Mouse (Mus musculus): ENCODE results near the gene Scaf8.

Gene Scaf8

DNA sequence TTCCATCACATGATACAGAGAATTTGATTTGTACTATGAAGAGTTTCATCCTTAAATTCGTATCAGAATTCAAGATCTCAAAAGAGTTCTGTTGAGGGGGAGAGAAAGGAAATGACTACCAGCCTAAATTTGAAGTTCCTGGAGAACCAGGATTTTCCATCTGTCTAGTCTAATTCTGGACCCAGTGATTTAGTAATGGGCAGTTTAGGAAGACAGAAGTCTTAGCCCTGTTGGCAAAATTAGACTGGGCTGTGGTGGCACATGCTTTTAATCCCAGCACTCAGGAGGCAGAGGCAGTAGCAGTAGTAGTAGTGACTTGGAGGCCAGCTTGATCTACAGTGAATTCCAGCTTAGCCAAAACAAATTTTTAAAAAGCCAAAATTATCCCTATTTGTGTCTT lies 93.7 kb downstream of the Scaf8 start:
- DNase-seq (ENCODE audit: low read depth): no peak

DNA sequence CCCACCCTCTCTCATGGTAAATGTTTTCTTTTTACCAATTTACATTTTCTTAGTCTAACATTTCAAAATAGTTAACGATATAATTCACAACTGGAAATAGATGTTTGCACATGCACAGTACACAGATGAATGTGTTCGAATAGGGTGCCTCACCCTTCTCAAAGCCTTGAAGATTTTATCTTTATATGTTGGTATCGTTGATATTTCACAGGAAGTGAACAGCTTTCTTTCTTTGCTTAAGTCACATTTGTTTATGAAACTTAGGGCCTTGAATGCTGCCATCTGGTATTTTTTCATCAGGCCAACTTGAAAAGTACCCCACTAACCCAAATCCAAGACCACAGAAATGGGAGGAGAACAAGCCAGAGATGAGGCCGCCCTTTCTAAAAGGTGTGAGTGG lies 94.8 kb downstream of the Scaf8 start:
- no peak for DNase-seq (ENCODE audit: low read depth)

DNA sequence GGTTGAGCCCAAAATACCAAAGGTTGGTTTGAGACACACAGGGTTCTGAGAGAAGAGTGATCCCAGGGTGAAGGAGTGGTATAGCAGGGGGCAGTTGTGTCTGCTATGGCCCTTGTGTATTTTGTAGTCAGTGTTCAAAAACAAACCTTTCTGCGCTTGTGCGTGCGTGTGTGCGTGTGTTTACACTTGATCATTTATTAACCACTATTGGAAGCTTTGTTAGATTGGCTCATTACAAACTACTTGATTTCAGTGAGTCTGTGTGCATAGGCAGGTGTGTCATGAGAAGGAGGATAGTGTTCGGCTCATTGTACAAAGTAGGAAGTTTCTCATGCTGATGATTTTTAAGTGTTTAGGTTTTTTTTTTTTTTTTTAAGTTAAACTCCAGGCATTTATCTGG lies 95.4 kb downstream of the Scaf8 start:
- DNase-seq (ENCODE audit: low read depth): no peak

DNA sequence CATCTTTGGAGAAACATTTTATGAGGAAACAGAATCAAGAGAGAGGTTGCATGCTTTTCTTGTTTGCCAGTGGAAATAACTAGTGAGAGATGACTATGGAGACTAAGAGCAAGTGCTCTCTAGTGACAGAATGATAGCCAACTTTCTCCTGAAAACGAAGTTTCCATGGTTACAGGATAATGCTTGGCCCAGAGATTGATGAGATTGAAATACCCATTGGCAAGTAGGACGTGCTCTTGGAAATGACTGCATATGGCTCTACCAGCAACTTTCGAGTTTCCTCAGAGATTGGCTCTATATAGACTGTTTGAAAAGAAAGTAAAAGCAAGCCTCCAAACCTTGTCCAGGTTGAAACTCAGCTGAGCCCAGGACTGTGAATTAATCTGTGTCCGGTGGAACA lies 97.3 kb downstream of the Scaf8 start:
- DNase-seq (ENCODE audit: low read depth): no peak

DNA sequence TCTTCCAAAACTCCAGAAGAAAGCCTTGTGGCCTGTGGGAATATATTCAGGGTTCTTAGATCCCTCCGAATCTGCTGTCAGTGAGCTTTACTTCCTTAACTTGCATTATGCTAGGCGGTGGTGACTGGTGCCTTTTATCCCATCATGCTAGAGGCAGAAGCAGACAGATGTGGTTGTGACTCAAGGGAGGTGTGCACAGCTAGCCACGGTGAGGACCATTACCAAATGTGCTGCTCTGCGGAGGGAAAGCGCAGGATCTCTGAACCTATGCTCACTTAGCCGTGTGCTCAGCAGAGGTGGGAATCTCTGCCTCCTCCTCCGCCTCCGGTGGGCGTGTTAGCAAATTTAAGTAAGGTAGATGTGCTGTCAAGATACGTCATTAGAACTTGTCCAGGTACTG lies 98.1 kb downstream of the Scaf8 start:
- no peak for DNase-seq (ENCODE audit: low read depth)

DNA sequence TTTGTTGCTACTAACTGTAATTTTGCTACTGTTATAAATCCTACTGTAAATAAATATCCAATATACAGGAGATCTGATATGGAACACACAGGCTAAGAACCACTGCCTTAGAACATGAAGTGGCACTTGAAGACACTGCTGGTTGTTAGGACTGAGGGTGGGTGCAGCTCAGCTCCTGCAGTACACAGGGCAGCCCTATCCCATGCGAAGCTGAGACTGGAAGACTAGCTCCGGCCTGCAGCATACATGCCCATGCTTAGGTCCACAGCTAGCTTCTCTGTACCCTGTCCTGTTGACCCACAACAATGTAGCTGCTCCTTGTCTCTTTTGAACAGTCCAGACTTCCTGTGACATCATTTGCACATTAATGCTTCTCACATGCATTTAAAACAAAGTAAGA lies 100.1 kb downstream of the Scaf8 start:
- no peak for DNase-seq (ENCODE audit: low read depth)

DNA sequence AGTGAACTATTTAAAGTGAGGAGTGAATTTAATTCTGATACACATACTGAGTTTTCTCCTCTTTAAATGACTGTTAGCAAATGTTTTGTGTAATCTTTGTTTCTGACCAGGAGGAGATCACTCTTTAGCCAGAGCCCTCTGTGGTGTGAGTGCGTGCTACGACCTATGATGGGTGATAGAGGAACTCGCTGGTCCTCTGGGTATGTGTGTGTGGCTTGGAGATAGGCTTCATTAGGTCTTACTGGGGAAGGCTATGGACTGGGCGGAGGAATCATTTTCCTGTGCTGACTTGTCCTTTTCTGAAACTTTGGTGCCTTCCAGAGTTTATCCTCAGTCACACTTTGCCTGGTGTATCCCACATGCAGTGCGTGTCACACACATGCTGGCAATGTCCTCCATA lies 102.3 kb downstream of the Scaf8 start:
- DNase-seq (ENCODE audit: low read depth): no peak

DNA sequence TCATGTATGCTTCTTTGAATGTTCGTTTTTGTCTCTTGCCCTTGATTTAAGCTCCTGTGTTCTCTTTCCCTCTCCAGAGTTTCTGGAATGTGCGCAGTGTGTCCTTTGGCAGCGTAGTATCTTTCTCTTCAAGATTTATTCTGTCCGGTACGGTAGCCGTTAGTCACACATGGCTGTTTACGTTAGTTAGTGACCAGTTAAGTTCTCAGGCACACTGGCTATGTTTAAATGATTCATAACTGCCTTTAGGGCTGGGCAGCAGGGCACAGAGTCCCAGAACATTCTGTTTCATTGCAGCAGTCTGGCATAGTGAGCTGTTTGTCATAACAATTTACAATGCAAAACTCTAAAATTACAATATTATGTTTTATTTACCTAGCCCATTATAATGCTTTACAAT lies 103.6 kb downstream of the Scaf8 start:
- no peak for DNase-seq (ENCODE audit: low read depth)

DNA sequence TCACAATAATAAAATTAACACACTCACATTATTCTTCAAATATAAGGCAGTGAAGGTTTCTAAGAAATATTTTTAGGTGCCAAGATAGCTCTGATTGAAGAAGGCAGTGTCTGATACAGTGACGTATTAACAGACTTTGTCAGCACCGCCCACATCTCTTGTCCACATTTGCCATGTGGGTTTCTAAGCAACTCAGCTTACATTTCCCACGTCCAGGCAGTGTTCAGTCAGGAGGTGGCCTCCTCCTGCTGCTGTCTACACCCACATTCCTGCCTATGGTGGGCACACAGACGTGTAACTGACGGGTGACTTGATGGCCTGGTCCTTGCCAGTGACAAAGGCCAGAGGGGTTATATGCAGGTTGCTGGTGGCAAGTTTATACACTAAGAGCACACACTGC lies 104.1 kb downstream of the Scaf8 start:
- no peak for DNase-seq (ENCODE audit: low read depth)

DNA sequence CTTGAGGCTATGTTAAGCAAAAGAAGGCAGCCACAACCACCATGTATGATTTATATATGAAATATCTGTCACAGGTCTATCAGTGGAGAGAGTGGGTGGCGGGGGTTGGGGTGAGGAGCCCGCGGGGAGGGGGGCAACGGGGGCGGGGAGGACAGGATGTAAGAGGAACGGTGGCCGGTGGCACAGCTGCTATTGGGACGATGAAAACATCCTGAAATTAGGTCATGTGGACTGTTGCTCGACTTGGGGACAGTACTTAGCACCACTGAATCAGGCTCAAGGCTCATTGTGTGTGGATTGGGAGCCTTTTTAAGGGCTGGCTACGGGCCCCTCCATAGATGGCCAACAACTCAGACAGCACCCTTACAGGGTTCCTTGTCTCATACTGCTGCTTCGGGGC lies 105.4 kb downstream of the Scaf8 start:
- no peak for DNase-seq (ENCODE audit: low read depth)

DNA sequence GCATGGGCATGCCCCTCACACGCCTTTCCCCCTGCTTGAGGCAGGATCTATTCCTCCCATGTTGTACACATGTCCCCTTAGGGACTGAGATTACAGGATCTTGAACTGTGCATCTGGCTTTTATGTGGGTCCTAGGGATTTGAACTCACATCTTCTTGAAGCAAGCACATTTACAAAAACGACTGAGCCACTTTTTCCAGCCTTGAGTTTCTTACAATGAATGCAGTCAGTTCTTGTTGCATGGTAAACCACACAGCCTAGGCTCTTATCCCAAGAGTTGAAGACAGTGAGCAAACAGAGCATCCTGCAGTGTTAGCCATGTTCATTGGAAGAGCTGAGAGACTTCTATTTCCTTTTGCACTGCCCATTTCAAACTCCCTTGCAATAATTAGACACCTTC lies 108.3 kb downstream of the Scaf8 start:
- no peak for DNase-seq (ENCODE audit: low read depth)

DNA sequence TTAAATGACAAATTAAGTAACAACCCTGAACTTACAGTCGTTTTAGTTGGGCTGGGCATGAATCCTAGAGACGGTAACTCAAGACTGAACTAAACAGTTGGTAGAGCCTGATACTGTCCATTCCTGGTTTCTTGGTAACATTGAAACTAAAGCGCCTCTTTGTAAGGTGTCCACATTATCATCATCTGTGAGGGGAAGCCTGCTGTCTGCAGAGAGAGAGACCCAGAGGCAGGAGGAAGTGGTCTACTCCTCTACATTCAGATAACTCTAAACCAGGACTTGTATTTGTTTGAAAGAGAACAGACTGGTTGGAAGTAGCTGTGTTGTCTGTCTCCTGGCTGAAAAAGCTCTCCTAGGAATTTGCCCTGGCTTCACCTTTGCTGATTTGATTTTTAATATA lies 108.9 kb downstream of the Scaf8 start:
- DNase-seq (ENCODE audit: low read depth): no peak

DNA sequence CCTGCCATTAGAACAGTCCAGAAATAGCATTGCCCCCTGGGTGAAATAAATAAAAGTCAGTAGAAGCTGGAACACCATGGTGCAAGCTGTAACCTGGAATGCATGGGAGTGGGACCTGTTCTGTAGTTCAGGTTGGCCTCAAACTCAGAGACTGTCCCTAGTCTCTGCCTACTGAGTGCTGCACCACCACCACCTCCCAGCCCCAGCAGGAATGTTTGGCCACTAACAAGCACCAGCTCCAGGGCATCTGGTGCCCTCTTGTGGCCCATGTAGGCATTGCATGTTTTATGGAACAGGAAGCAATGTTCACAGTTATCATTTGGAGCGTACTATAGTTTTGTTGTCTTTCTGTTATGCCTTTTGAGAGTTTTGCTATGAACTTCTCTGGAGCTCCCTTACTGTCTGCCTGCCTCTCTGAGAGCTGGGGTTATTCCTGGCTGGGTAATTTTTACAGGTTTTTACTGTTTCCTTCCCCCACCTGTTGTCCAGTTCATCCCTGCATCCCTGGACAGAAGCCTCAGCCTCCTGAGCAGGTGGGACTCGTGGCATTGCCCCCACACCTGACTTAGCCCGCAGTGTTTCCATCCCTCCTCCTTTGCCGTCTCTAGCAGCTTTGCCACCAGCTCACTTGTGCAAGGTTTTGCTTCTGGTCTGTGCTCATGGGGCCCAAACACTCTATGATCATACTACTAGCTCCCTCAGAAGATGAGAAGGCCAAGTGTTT lies 109.8 kb downstream of the Scaf8 start:
- DNase-seq (ENCODE audit: low read depth): peak; percentile 78

DNA sequence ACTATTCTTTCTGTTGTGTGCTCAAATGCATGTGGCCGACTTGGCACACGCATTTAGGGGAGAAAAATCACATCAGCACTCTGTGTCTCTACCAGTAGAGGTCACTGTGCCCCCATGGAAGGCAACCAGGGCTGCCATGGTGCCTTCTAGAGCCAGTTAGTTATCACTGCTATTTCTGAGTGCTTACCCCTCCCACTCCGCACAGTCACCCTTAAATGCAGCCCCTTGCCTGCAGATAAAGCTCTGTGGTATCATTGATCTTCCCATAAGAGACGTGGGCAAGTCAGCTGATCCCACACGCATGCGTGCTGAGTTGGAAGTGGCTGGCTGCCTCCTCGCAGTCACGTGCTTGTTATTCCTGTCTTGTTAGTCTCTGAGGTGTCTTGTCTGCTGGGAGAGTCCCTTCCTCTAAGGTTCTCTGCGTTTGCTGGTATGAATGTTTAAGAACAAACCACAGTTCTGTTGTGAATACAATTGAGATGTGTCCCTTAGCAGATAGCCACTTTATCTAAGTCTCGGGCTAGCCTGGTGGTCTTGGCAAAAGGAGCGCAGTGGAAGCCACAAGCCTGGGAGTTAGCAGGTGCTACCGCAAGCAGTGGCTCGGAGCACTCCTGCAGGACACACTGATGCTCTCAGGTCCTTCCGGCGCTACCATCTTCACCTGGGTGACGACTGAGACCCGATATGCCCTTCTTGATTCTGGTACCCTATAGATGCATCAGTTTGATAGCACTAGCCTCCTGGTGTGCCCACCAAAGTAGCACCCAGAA lies 115.6 kb downstream of the Scaf8 start:
- DNase-seq (ENCODE audit: low read depth): peak; percentile 78

DNA sequence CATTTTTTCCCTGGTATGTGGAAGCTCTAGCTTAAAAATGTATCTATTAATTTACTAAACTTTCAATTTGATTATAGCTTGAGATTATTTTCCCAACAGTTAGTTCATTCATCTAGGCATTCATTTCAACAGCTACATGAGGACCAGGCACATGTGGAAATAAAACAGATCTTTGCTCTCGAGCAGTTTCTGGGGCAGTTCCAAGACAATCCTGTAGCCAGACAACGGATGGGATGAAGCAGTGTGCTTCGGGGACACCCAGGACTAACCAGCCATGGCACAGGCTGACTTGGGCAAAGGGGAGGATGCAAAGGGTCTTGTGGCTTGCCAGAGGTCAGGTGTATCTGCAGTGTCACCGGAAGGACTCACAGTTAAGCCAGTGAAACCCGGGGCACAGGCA lies 117.9 kb downstream of the Scaf8 start:
- no peak for DNase-seq (ENCODE audit: low read depth)

DNA sequence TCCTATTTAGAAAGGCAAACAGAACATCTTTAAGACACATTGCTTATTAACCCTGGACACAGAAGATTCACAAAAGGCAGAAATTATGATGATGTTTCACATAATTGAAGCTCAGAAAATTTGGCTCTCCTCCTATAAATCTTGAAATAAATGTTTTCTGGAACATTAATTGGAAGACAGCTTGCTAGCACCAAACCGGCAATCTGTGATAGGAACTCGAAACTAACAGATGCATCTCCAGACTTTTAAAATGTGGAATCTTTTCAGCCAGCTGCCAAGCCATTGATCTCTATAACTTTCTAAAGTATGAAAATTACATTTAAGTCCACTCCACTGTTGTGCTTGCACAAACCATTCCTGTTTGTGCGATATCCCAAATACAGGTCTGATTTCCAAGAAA lies 128.9 kb downstream of the Scaf8 start:
- DNase-seq (ENCODE audit: low read depth): no peak

DNA sequence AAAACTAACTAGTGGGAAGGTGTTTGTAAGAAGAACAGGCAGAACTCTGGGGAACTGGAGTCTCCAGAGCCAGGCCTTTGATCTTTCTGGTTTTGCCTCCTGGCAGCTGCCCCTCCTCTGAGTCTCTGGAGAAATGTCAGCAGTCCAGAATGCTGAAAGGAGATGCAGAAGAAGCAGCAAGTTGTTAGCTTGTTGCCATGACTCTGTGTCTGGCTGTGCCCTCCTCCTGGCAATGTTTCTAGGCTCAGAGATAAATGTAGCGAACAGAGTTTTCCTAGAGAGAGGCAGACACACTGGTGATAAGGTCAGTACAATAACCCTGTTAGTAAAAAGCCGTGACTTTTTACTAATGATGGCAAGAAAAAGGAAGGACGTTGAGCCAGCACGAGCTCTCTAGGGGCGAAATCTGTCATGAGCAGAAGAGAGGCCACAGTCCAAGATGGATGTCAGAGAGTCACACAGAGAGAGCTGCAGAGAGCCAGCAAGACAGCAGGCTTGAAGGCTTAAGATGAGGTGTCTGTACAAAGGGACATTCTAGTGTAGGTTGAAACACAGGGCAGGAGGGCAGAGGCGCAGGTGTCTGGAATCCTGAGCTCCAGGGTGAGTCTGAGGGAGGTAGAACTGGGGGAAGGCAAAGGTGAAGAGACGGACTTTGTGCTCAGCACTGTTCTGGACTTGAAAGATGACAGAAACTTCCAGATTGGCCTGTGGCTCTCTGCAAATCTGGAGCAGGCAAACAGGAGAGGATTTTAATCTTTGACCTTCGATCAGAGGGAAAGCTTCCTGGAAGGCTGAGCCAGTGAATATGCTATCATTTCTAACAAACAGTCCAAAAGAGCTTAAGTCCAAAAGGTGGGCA lies 130.3 kb downstream of the Scaf8 start:
- DNase-seq (ENCODE audit: low read depth): peak; percentile 41

DNA sequence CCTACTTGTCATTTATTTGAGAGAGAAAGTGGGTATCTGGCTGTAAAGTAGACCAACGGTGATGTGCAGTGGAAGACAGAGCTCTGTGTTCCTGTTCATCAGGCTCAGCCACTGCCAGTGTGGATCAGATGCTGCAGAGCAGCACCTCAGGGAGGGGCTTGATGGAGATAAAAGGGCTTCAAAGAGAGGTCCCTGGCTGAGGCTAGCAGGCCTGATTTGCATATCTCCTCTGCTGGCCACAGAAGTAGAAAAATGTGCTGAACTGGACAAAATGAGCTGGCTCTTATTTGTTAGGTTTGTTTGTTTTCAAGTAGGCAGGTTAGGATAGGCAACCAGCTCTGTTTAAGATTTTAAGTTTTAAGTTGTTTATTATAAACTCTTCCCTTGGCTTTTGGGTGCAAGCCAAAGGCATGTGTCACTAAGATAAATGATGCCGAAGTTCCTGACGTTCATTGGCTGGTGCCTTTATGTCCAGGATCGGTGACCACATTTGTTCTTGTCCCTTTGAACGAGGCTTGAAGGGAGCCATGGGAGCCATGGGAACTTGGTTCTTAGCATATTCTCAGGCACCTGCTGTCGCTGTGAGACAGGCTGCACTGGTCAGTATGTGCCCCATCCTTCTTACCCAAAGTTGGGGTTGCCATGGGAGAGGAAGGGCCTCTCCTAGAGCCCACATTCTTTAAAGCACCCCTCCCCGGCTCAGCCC lies 132.0 kb downstream of the Scaf8 start:
- no peak for DNase-seq (ENCODE audit: low read depth)

Data from 416B (cell line).